Mouse (Mus musculus) cerebellum, adult 18-20 months (tissue): Measurements from ENCODE around the gene Foxa2.

Experiments
- DNase-seq, 2 experiments: peaks; one replicate each; pipeline ENCODE4 v3.0.0; 2021

Gene Foxa2

GRCm38 (mm10) chr2:148038366-148039310 is 8.1 kb downstream of the Foxa2 start:
- no peak for DNase-seq

- DNase-seq: no peak
These were observed 10.1 kb downstream of the Foxa2 start for GRCm38 (mm10) chr2:148036611-148037160.

DNA sequence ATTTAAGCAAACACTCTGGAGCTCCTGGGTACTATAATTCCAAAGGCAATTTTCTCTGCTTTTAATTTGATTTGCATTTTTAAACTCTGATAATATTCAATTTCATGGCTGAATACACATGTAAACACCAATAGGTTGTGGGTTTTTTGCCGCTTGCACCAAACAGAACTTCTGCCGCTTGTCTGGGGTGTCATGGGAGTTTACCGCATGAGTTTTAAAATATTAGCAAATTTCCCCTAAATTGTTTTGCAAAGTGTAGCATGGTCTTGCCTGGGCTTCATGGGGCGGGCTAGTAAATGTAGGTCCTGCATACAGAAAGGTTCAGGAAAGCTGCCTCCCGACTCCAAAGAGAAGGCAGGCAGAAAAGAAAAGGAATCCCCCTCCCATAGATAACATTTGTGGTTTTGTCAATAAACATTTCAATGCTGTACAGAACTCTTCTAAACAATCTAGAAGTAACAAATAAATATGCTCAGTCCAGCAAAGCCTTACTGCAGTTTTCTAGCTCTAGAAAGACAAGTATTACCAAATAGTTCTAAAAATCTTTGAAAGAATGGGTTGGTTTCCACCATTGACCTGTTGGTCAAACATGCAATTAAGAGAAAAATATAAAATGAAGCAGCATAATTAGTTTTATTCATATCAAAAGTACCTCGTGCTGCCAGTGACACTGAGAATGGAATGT is 15.6 kb downstream of the Foxa2 start:
- no peak for DNase-seq

GRCm38 (mm10) chr2:148030613-148030935 is 16.2 kb downstream of the Foxa2 start:
- no peak for DNase-seq

GRCm38 (mm10) chr2:148029751-148030612 is 16.8 kb downstream of the Foxa2 start:
- no peak for DNase-seq

DNA sequence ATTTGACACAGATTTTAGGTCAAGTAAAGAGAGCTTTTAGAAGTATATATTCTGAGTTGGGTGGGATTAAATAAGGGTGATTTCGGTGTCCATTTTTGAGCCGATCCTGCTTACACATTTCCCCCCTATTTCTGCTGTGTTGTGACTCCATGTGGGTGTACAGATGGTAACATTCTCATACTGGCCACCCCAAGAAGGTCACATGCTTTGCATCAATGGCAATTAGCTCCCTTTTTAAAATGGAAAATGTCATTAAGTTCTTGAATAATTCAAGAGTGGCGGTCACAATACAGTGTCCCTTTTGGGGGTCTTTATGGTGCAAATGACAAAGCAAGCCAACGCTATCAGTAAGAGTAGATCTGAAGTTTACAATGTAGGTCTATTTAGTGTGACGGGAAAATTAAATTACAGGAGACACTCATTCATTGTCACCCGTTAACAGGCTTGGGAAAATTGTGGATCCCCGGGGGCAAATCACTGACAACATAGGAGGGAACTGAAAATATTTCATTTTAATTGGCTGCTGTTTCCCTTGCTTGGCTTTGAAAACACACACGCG is 17.6 kb downstream of the Foxa2 start:
- no peak for DNase-seq

DNA sequence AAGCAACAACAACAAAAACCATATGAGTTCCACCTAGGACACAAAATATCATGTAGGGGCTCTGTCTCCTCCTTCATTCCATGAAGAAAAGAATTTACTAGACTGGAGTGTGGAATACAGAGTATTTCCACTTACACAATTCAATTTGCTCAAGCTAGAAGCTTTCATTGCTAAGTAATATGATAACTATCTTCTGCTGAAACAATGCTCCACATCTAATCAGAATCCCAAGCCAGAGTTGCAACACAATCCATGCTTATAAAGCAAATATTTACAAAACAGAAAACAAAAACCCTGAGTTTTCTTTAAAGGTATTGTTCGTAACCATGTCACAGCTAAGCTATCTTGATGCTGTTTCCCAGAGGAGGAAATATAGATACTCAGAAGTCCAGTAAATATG is 20.4 kb downstream of the Foxa2 start:
- DNase-seq: no peak

DNA sequence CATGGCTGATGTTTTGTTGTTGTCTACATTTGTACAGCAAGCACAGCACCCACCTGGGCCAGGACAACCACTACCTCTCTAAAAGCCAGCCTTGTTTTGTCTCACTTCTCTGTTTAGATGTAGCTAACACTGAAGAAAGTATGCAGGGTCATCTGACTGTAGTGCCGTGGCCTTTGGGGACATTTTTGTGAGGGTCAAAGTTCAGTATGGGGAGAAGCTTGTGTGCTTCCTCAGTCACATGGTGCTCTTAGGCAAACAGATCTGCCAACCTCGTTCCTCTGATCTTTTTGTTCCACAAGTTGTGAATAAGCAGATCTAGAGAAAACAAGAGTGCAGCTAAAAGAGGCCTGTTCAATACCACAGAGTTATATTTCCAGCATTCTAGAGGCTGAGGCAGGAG is 21.3 kb downstream of the Foxa2 start:
- DNase-seq: no peak

GRCm38 (mm10) chr2:148024268-148024935 is 22.4 kb downstream of the Foxa2 start:
- no peak for DNase-seq

- DNase-seq: no peak
These were observed 23.4 kb downstream of the Foxa2 start for GRCm38 (mm10) chr2:148023340-148023806.

DNA sequence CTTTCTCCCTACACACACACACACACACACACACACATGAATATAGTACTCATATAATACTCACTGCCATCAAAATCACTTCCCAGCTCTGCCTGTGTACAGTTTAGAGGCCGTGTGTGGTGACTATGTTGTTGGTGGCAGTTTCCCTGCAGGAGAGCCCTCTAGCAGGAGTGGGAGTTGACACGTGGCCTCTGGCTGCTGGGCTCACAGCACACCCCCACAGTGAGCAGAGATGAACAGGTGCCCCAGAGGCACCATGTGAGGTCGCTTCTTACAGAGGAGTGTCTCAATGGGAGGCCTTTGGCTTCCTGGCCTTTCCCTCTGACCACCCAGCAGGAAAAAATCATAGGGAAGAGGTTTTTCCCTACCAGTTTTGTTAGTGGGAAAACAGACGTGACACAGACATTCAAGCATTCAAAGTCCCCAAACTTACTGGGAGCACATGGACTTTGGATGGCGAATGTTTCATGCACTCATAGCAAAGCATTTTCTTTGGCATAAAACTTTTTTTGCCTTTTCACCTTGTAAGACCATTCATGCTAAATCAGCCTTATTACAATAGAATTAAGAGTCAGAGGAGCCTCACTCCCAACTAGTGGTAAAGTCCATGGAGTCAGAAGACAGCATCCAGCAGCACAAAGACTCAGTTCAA is 24.7 kb downstream of the Foxa2 start:
- no peak for DNase-seq

DNA sequence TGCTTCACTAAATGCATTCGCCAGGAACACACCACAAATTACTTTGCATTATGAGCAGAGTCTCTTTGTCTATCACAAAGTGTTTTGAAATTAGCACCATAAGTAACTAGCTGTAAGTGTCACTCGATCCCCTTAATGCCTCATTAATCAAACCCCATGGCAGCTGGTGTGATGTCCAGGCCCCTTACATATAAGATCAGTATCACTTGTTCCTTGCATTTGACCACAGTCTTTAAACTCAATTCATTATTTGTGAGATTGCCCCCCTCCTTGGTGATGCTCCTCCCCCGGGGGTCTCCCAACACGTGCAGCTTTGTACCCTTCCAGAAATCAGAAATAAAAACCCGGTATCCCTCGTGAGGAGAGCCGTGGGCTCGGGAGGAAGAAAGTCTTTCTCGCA is 25.8 kb downstream of the Foxa2 start:
- DNase-seq: no peak

- no peak for DNase-seq
These were observed 26.6 kb downstream of the Foxa2 start for GRCm38 (mm10) chr2:148020125-148020524.

- no peak for DNase-seq
These were observed 28.7 kb downstream of the Foxa2 start for GRCm38 (mm10) chr2:148017782-148018690.

- no peak for DNase-seq
These were observed 33.4 kb downstream of the Foxa2 start for GRCm38 (mm10) chr2:148013382-148013781.

DNA sequence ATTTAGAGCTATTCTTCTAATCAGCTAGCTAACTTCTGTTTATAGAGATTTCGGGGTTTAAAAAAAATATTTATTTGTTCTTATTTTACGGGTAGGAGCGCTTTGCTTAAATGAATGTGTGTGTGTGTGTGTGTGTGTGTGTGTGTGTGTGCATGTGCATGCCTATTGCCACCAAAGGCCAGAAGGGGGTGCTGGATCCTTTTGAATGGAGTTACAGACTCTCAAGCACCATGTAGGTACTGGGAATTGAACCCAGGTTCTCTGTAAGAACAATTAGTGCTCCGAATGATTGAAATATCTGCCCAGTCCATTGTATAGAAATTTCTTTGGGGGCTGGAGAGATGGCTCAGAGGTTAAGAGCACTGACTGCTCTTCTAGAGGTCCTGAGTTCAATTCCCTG is 37.7 kb downstream of the Foxa2 start:
- DNase-seq: no peak

- DNase-seq: no peak
These were observed 41.9 kb downstream of the Foxa2 start for GRCm38 (mm10) chr2:148004554-148005521.

DNA sequence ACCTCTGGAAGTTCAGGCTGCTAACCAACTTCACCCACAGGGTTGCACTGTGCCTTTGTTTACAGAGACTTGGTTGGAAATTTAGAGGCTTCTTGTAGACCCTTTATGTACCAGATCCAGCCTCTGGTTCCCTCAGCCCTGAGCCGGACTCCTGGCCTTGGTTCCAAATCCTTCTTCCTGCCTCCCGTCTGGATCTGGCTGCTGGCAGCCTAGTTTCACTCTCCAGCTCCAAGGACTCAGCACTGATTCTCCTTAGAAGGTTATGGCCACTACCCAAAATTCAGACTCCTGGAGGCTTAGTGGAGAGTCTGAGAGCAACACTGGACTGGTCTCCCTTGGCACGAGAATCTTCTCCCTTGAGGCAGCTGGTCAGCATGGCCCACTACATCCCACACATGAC is 43.3 kb downstream of the Foxa2 start:
- DNase-seq: no peak
